Mouse (Mus musculus) heart, embryonic 13.5 days (tissue): ENCODE measurements around the gene Sapcd1. TPM values are rescaled to one million over a fixed set of nuclear protein-coding genes. Genes with fewer than 3 reads are reported as not detected.
A peak's percentile ranks its signal among the peaks of the same experiment; 100 is the strongest.
"Not testable (repeated sequence)": the region's sequence is repeated elsewhere in the genome, so short reads cannot be mapped to it uniquely, and the experiment has no call there.

Source experiments
- ATAC-seq: fragments of 200-750 bp; cut with Nextera tagmentation; 2 replicates; pipeline ENCODE4 v1.8.0; 2017; ENCODE audit warnings: moderate TSS enrichment; ENCODE audit not compliant: insufficient number of reproducible peaks, low FRiP score, low TSS enrichment; ENCODE audit errors: extremely low read depth
- H3K27ac ChIP-seq: fragments of 300-500 bp; sonication (generic); replicated peaks from 2 replicates; pipeline ENCODE4 v1.5.1; 2015; ENCODE audit warnings: moderate library complexity, mild to moderate bottlenecking, inconsistent platforms
- H3K27me3 ChIP-seq: fragments of 300-500 bp; sonication (generic); replicated peaks from 2 replicates; pipeline ENCODE4 v1.6.1; 2015; ENCODE audit warnings: mild to moderate bottlenecking, inconsistent platforms
- H3K36me3 ChIP-seq: fragments of 300-500 bp; sonication (generic); 2 replicates; pipeline ENCODE4 v1.6.1; 2015; ENCODE audit warnings: mild to moderate bottlenecking, inconsistent platforms
- H3K4me1 ChIP-seq: fragments of 300-500 bp; sonication (generic); 2 replicates; pipeline ENCODE4 v1.6.1; 2015; ENCODE audit warnings: inconsistent platforms
- H3K4me2 ChIP-seq: fragments of 300-500 bp; sonication (generic); 2 replicates; pipeline ENCODE4 v1.6.1; 2015; ENCODE audit warnings: inconsistent platforms, mild to moderate bottlenecking, moderate library complexity
- H3K4me3 ChIP-seq: fragments of 300-500 bp; sonication (generic); 2 replicates; pipeline ENCODE4 v1.5.1; 2015; ENCODE audit warnings: moderate library complexity, mild to moderate bottlenecking, inconsistent platforms
- H3K9ac ChIP-seq: fragments of 300-500 bp; sonication (generic); 2 replicates; pipeline ENCODE4 v1.6.1; 2015; ENCODE audit warnings: inconsistent platforms, mild to moderate bottlenecking, moderate library complexity
- H3K9me3 ChIP-seq: fragments of 300-500 bp; sonication (generic); 2 replicates; pipeline ENCODE4 v1.6.1; 2016; ENCODE audit warnings: inconsistent platforms
- WGBS: fragments of 180-500 bp; shearing (Covaris S2); methylation state at CpG from one replicate; pipeline ENCODE4 v1.1.7; 2015; ENCODE audit warnings: mixed read lengths; 5-methylcytosine and 5-hydroxymethylcytosine counted together
- polyA plus RNA-seq: library from polyadenylated mRNA; unstranded; fragments of >200 nt; fragmentation: Nextera tagmentation; extraction: Ambion mirVana; gene quantifications from 2 replicates; pipeline ENCODE4 v1.2.1, GENCODE M21; 2015

The Sapcd1 gene
- polyA plus RNA-seq, 1 experiment from 2014 or later: 3.2 TPM

DNA sequence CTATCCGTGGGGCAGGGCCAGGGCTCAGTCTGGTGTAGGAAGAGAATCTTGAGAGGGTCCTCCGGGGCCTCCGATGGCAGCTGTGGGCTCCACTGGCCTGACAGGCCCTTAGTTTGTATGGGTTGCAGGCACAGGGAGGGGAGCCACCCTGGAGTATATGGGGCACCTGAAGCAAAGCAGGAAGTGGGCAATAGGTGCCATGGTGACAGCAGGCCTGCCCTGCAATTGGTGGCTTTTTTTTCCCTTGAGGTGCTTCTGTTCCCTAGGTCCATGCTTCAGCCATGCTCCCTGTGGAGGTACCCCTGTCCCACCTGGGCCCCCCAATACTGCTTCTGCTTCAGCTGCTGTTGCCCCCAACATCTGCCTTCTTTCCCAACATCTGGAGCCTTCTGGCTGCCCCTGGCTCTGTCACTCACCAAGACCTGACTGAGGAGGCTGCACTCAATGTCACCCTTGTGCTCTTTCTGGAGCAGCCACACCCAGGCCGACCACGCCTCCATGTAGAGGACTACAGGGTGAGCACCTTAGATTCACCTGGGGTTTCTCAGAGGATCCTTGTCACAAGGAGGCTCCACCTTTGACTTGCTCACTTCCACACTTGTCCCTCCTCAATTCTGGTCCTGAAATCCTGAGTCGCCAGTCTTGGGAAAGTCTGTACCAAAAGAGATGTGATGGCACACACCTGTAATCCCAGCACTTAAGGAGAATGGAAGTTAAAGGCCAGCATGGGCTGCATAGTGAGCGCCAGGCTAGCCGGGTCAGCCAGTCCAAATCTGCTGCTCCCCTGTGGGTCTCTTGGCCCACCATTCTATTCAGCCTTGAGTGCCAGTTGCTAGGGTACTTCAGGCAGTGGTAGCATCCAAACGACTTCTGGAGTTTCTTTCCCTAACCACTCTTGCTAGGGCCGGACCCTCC lies 10.8 kb downstream of the Sapcd1 start:
- Histone ChIP-seq H3K9ac (peak overlapping the region; percentile 64), H3K36me3 (peaks cover 44% of the 10 kb centered on the region), H3K27me3 (peaks cover 4% of the 10 kb centered on the region; the same call in 1 of the 2 replicates), H3K4me3 (no peak overlapping the region), H3K27ac (peak overlapping the region; percentile 41; the same call in 1 of the 2 replicates), H3K9me3 (no peaks in the 10 kb centered on the region), H3K4me1 (peaks cover 31% of the 10 kb centered on the region), H3K4me2 (no peak overlapping the region)
- ATAC-seq: no peak
- 73% methylated on average over 10 of the region's 10 CpGs for WGBS

DNA sequence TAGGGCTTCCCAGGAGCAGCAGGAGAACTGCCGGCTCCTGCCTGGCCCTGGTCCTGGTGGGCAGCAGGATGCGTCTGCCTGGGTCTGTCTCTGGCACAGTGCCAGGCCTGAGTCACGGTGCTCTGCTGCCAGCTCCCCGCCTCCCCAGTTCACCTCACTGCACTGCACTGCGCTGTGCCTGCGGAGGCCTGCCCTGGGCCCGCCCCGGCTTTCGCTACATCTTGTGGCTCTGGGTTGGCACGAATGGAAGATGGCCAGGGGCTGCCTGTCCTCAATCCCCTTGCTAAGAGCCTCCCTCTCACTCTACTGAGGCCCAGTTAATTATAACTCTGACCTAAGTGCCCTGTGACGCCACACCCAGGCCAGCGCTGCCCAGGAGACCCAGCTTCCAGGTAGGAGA lies 11.4 kb downstream of the Sapcd1 start, which contains the start of gene Vwa7:
TSS of gene Vwa7 (plus strand) at position 204 of the 400 bp plus-strand sequence.
- H3K4me3 ChIP-seq: no peak within 1 kb of the TSS
- H3K9ac ChIP-seq: peak within 1 kb of the TSS; percentile 64
- H3K36me3 ChIP-seq: peaks cover 50% of the 10 kb centered on the region
- peaks cover 4% of the 10 kb centered on the region; the same call in 1 of the 2 replicates for H3K27me3 ChIP-seq
- H3K4me1 ChIP-seq: peaks cover 24% of the 10 kb centered on the region
- ATAC-seq: no peak
- H3K9me3 ChIP-seq: no peaks in the 10 kb centered on the region
- no peak within 1 kb of the TSS for H3K4me2 ChIP-seq
- peak within 1 kb of the TSS; percentile 41; the same call in 1 of the 2 replicates for H3K27ac ChIP-seq
- 42% methylated on average over 12 of the region's 12 CpGs for WGBS

DNA sequence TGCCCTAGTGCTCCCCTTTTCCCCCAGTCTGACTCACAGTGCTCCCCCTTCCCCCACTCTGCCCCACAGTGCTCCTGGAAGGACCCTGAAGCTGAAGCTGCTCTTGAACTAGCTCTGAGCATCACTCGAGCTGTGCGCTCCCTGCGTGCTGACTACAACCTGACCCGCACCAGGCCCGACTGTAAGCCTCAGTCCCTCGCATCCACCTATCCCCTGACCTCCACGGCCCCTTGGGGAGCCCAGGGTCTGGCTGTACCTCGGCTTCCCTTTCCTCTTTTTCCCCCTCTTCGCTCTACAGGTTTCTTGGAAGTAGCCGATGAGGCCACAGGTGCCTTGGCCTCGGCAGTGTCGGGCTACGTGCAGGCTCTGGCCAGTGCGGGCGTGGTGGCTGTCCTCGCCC lies 12.5 kb downstream of the Sapcd1 start:
- no peak overlapping the region for H3K4me2 ChIP-seq
- H3K9me3 ChIP-seq: no peaks in the 10 kb centered on the region
- 87% methylated on average over 16 of the region's 16 CpGs for WGBS
- H3K4me1 ChIP-seq: peaks cover 16% of the 10 kb centered on the region
- peaks cover 4% of the 10 kb centered on the region; the same call in 1 of the 2 replicates for H3K27me3 ChIP-seq
- H3K4me3 ChIP-seq: no peak overlapping the region
- H3K27ac ChIP-seq: no peak overlapping the region
- no peak overlapping the region for H3K9ac ChIP-seq
- H3K36me3 ChIP-seq: peaks cover 61% of the 10 kb centered on the region
- ATAC-seq: no peak

DNA sequence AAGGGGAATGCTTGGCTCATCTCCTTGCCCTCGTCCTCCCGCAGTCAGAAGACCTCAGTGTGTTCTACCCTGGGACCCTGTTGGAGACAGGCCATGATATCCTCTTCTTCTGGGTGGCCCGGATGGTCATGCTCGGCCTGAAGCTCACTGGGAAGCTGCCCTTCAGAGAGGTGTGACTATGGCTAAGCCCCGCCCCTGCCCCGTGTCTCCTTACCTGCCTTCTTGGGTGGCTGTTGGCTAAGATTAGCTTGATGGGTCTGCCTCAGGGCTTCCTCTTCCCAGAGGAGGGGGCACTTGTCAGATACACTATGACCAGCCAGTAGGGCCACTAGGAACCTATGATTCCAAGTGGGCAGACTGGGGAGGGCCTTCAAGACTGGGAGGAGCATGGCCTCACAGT lies 14.6 kb downstream of the Sapcd1 start:
- WGBS: 75% methylated on average over 6 of the region's 6 CpGs

DNA sequence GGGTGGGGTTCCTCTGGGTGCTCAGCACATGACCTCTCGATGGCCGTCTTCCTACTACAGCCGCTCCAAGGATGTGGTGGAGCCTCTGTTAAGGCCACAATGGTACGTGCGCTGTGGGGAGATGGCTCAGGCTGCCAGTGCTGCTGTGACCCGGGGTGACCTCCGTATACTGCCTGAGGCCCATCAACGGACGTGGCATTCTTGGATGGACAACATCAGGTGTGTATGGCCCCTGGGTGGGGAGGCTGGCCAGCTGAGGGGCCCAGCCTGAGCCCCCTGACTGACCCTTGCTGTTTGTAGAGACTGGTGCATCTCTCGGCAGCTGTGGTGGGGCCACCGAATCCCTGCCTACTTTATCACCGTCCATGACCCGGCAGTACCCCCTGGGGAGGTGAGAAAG lies 15.4 kb downstream of the Sapcd1 start:
- H3K4me1 ChIP-seq: peaks cover 16% of the 10 kb centered on the region
- no peak overlapping the region for H3K4me2 ChIP-seq
- peaks cover 90% of the 10 kb centered on the region for H3K36me3 ChIP-seq
- no peaks in the 10 kb centered on the region for H3K9me3 ChIP-seq
- H3K4me3 ChIP-seq: no peak overlapping the region
- WGBS: 81% methylated on average over 13 of the region's 13 CpGs
- no peak overlapping the region for H3K9ac ChIP-seq
- ATAC-seq: no peak
- H3K27ac ChIP-seq: no peak overlapping the region
- H3K27me3 ChIP-seq: no peaks in the 10 kb centered on the region

More for the DNA sequence above, 14.6 kb downstream of the Sapcd1 start:
- Histone ChIP-seq H3K4me3 (no peak overlapping the region), H3K27me3 (no peaks in the 10 kb centered on the region), H3K4me1 (peaks cover 16% of the 10 kb centered on the region), H3K4me2 (no peak overlapping the region), H3K36me3 (peaks cover 82% of the 10 kb centered on the region), H3K27ac (no peak overlapping the region), H3K9me3 (no peaks in the 10 kb centered on the region), H3K9ac (no peak overlapping the region)
- no peak for ATAC-seq

DNA sequence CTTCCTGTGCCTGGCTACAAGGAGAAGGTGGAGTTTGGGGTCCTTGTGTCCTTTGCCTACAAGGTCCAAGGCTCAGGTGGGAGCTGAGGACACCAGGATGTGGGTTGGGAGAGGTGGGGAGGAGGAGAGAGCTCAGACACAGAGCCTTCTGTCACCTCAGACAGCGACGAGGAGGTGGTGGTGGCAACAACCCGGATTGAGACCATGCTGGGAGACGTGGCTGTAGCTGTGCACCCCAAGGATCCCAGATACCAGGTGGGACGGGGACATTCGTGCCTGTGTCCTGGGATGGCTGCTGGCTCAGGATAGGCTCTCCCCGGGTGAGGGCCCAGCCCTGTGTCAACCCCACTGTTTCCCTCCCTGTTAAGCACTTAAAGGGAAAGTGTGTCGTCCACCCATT lies 16.4 kb downstream of the Sapcd1 start:
- 93% methylated on average over 8 of the region's 8 CpGs for WGBS
- no peak for ATAC-seq
- H3K9ac ChIP-seq: no peak overlapping the region

DNA sequence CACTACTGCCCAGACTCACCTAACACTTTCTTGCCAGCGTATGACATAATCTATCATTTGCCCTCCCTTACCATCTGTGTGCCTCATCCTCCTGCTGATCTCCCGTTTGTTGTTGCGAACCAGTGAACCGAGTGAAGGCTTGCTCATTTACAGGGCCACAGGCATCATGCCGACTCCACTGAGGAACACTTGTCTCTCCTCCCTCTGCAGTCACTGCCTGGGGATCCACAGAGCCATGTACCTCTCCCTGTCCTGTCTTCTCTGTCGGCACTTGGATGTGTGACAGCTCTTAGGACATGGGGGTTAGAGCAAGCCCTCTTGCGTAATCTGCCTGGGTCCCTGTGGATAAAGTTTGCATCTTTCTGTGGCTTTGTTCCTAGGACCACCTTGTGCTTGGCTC lies 18.2 kb downstream of the Sapcd1 start:
- ATAC-seq: no peak
- no peaks in the 10 kb centered on the region for H3K9me3 ChIP-seq
- 95% methylated on average over 7 of the region's 7 CpGs for WGBS
- H3K9ac ChIP-seq: no peak overlapping the region
- no peak overlapping the region for H3K4me2 ChIP-seq
- no peaks in the 10 kb centered on the region for H3K27me3 ChIP-seq
- H3K36me3 ChIP-seq: peaks cover 99% of the 10 kb centered on the region
- H3K4me1 ChIP-seq: no peaks in the 10 kb centered on the region
- H3K27ac ChIP-seq: no peak overlapping the region
- no peak overlapping the region for H3K4me3 ChIP-seq

More for the DNA sequence above, 16.4 kb downstream of the Sapcd1 start:
- H3K9me3 ChIP-seq: no peaks in the 10 kb centered on the region
- H3K36me3 ChIP-seq: peaks cover 100% of the 10 kb centered on the region
- no peak overlapping the region for H3K4me3 ChIP-seq
- H3K4me1 ChIP-seq: peaks cover 10% of the 10 kb centered on the region
- no peaks in the 10 kb centered on the region for H3K27me3 ChIP-seq
- H3K27ac ChIP-seq: no peak overlapping the region
- H3K4me2 ChIP-seq: no peak overlapping the region

DNA sequence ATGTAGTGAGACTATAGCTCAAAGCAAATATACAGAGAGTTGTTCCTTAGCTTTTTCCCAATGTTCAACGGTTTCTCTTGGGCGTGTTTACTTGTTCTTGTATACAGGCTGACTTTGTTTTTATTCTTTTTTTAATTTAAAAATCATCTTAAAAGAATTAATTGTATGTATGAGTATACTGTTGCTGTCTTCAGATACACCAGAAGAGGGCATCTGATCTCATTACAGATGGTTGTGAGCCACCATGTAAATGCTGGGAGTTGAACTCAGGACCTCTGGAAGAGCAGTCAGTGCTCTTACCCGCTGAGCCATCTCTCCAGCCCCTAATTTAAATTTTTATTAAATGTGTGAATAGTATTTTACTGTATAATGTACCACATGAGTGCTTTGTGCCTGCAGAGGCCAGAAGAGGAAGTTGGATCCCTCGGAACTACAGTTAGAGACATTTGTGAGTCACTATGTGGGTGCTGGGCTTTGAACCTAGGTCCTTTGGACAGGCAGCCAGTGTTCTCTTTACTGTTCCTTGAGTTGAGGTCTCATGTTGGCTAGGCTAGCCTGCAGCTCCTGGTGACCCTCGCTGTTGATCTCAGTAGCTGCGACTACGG lies 20.3 kb downstream of the Sapcd1 start:
- no peak overlapping the region for H3K4me3 ChIP-seq
- H3K36me3 ChIP-seq: peaks cover 90% of the 10 kb centered on the region
- no peaks in the 10 kb centered on the region for H3K9me3 ChIP-seq
- no peak overlapping the region for H3K9ac ChIP-seq
- H3K27me3 ChIP-seq: no peaks in the 10 kb centered on the region
- 94% methylated on average over 7 of the region's 7 CpGs for WGBS
- ATAC-seq: no peak
- H3K27ac ChIP-seq: no peak overlapping the region
- H3K4me1 ChIP-seq: peaks cover 14% of the 10 kb centered on the region
- H3K4me2 ChIP-seq: no peak overlapping the region

DNA sequence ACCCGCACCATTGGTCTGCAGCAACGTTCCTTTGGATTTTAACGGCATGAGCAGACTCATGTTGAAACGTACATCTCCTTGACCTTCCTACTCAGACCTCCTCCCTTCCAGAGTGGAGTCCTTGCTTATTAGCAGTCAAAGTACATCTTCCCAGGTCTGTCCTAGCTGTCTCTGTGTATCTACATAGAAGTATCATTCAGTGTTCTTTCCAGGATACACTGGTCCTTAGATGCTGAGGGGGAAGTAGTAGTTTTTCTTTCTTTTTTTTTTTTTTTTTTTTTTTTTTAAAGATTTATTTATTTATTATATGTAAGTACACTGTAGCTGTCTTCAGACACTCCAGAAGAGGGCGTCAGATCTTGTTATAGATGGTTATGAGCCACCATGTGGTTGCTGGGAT lies 21.9 kb downstream of the Sapcd1 start:
- not testable (repeated sequence) for ATAC-seq
- 89% methylated on average over 4 of the region's 5 CpGs for WGBS

DNA sequence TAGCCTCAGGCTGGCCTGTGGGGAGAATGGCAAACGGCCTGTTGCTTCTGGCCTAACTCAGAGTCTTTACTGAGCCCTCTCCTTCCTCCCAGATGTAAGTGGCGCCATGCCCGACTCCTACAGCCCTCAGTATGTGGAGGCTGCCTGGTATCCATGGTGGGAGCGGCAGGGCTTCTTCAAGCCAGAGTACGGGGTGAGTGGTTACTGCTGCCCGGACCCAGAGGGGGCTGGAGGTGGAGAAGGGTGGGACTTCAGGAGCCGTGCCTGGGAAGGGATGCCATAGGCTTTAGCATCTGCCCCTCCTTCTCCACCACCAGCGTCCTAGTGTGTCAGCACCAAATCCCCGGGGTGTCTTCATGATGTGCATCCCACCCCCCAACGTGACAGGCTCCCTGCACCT lies 22.7 kb downstream of the Sapcd1 start:
- no peaks in the 10 kb centered on the region for H3K27me3 ChIP-seq
- no peak overlapping the region for H3K4me2 ChIP-seq
- no peak overlapping the region for H3K9ac ChIP-seq
- H3K36me3 ChIP-seq: peaks cover 67% of the 10 kb centered on the region
- ATAC-seq: no peak
- WGBS: 93% methylated on average over 10 of the region's 10 CpGs
- no peaks in the 10 kb centered on the region for H3K9me3 ChIP-seq
- H3K27ac ChIP-seq: no peak overlapping the region
- H3K4me3 ChIP-seq: no peak overlapping the region
- H3K4me1 ChIP-seq: peaks cover 26% of the 10 kb centered on the region

More for the DNA sequence above, 21.9 kb downstream of the Sapcd1 start:
- H3K27me3 ChIP-seq, H3K4me2 ChIP-seq, H3K9me3 ChIP-seq, H3K27ac ChIP-seq, H3K9ac ChIP-seq, H3K4me3 ChIP-seq: not testable (repeated sequence)
- Histone ChIP-seq H3K36me3 (peaks cover 74% of the 10 kb centered on the region), H3K4me1 (peaks cover 25% of the 10 kb centered on the region)

DNA sequence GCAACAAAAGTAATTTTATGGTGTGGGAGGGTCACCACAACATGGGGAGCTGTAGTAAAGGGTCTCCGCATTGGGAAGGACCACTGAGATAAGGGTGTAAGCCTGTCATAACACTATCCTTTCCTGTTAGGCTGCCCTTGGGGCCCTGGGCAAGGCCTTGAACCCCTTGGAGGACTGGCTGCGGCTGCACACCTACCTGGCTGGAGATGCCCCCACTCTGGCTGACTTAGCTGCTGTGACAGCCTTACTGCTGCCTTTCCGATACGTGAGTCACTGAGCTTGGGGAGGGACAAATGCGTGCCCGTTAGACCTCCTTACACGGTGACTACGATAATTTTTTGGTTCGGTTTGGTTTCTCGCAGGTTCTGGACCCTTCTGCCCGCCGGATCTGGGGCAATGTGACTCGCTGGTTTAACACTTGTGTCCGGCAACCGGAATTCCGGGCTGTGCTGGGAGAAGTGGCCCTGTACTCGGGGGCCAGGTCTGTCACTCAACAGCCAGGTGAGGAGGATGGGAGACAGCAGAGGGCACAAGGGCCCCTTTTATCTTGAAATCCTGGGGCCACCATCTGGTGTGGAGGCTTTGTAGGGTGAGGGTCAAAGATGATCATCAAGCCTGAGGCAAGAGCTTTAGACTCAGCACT lies 23.6 kb downstream of the Sapcd1 start:
- no peak overlapping the region for H3K4me2 ChIP-seq
- peak overlapping the region; percentile 40 for H3K9ac ChIP-seq
- no peak for ATAC-seq
- no peak overlapping the region for H3K4me3 ChIP-seq
- H3K36me3 ChIP-seq: peaks cover 58% of the 10 kb centered on the region
- H3K9me3 ChIP-seq: no peaks in the 10 kb centered on the region
- peaks cover 35% of the 10 kb centered on the region for H3K4me1 ChIP-seq
- no peak overlapping the region for H3K27ac ChIP-seq
- 89% methylated on average over 17 of the region's 17 CpGs for WGBS
- no peaks in the 10 kb centered on the region for H3K27me3 ChIP-seq
